Mouse (Mus musculus) stomach, embryonic 15.5 days (tissue): Measurements from ENCODE around the gene Akt1. TPM values are rescaled to one million over a fixed set of nuclear protein-coding genes. Genes with fewer than 3 reads are reported as not detected.

Experiments used
- ATAC-seq: fragments of 200-750 bp; cut with Nextera tagmentation; 2 replicates; pipeline ENCODE4 v1.8.0; 2017; ENCODE audit warnings: low read depth, moderate number of reproducible peaks, moderate TSS enrichment; ENCODE audit not compliant: insufficient read depth, low FRiP score
- H3K27ac ChIP-seq: fragments of 300-500 bp; sonication (generic); 2 replicates; pipeline ENCODE4 v1.5.1; 2015; ENCODE audit warnings: mild to moderate bottlenecking, inconsistent platforms
- H3K27me3 ChIP-seq: fragments of 300-500 bp; sonication (generic); replicated peaks from 2 replicates; pipeline ENCODE4 v1.6.1; 2015; ENCODE audit warnings: inconsistent platforms
- H3K36me3 ChIP-seq: fragments of 300-500 bp; sonication (generic); 2 replicates; pipeline ENCODE4 v1.6.1; 2015; ENCODE audit warnings: inconsistent platforms
- H3K4me1 ChIP-seq: fragments of 300-500 bp; sonication (generic); 2 replicates; pipeline ENCODE4 v1.6.1; 2015; ENCODE audit warnings: inconsistent platforms
- H3K4me2 ChIP-seq: fragments of 300-500 bp; sonication (generic); 2 replicates; pipeline ENCODE4 v1.6.1; 2015; ENCODE audit warnings: mild to moderate bottlenecking, inconsistent platforms
- H3K4me3 ChIP-seq: fragments of 300-500 bp; sonication (generic); replicated peaks from 2 replicates; pipeline ENCODE4 v1.5.1; 2015; ENCODE audit warnings: inconsistent platforms
- H3K9ac ChIP-seq: fragments of 300-500 bp; sonication (generic); 2 replicates; pipeline ENCODE4 v1.6.1; 2015; ENCODE audit warnings: inconsistent platforms
- H3K9me3 ChIP-seq: fragments of 300-500 bp; sonication (generic); 2 replicates; pipeline ENCODE4 v1.6.1; 2016; ENCODE audit warnings: inconsistent platforms
- WGBS: fragments of 180-500 bp; shearing (Covaris S2); methylation state at CpG from one replicate; pipeline ENCODE4 v1.1.7; 2015; 5-methylcytosine and 5-hydroxymethylcytosine counted together
- polyA plus RNA-seq: library from polyadenylated mRNA; unstranded; fragments of >200 nt; fragmentation: Nextera tagmentation; extraction: Ambion mirVana; gene quantifications from 2 replicates; pipeline ENCODE4 v1.2.1, GENCODE M21; 2015

Gene Akt1
- polyA plus RNA-seq, 1 experiment from 2014 or later: 161 TPM

DNA sequence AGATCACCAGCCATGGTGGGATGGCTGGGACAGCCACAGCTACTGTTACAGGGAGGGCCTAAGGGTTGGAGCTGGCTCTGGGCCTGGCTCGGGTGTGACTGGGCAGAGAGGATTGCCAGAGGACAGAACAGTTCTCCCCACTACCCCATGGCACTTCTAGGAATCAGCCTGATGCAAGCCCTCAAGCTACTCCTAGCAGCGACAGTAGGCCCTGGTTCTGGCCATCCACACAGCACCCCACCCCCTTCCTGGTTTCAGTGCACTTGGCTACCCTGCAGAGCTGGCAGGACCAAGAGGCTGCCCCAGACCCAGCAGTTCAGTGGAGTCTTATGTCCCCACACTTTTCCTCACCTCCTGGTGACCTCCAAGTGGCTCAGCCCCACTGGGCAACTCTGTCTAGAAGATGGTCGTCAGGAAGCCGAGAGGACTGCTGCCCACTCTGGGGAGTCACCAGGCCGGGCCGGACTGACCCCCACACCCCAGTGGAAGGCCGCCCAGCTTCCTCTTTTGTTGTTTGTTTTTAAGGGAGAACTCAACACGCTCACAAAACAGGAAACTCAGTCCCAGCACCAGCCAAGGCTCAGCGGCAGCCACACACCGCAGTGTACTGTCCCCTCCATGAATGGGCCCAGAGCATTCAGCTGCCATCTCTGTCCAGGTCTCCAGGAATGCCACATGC is 6.9 kb downstream of the Akt1 start:
- H3K9ac ChIP-seq: no peak overlapping the region

DNA sequence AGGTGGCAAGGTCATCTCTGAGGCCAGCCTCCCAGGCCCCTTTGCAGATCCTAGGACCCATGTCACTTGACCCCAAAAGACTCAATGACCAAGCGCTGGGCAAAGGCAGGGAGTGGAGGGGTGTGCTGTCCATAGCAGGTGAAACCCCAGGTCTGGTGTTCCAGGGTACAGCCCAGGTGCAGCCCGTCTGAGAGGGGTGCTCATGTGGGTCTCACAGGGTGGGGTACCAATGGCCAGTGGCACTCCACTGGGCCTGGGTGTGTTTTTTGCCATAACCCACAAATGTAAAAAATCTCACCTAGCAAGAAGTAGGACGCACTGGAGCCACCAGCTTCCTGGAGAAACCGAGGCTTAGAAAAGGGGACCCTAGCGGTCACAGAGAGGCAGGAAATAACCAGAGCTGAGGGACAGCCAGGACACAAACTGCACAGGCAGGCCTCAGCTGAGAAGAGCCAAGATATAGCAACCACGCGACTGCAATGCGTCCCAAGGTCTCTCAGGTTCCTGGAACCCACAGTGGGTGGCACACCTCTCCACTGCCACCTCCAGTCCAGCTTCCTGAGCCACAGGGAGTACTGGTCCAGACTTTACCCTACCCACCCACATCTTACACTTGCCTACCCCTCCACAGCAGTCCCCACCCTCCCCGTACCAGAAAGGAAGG is 8.7 kb downstream of the Akt1 start:
- peaks cover 56% of the 10 kb centered on the region for H3K36me3 ChIP-seq
- H3K4me2 ChIP-seq: no peak overlapping the region
- H3K4me1 ChIP-seq: peaks cover 98% of the 10 kb centered on the region
- peak overlapping the region; percentile 7; the same call in 1 of the 2 replicates for H3K9ac ChIP-seq
- no peaks in the 10 kb centered on the region for H3K27me3 ChIP-seq
- no peaks in the 10 kb centered on the region for H3K9me3 ChIP-seq
- no peak for ATAC-seq
- H3K4me3 ChIP-seq: no peak overlapping the region
- peak overlapping the region; percentile 70; the same call in 1 of the 2 replicates for H3K27ac ChIP-seq
- 81% methylated on average over 9 of the region's 9 CpGs for WGBS

More for the DNA sequence above, 6.9 kb downstream of the Akt1 start:
- ATAC-seq: no peak
- H3K36me3 ChIP-seq: peaks cover 49% of the 10 kb centered on the region
- no peak overlapping the region for H3K4me2 ChIP-seq
- H3K4me3 ChIP-seq: no peak overlapping the region
- 68% methylated on average over 10 of the region's 10 CpGs for WGBS
- H3K4me1 ChIP-seq: peaks cover 98% of the 10 kb centered on the region
- H3K27me3 ChIP-seq: no peaks in the 10 kb centered on the region
- H3K27ac ChIP-seq: peak overlapping the region; percentile 40; the same call in 1 of the 2 replicates
- H3K9me3 ChIP-seq: no peaks in the 10 kb centered on the region

DNA sequence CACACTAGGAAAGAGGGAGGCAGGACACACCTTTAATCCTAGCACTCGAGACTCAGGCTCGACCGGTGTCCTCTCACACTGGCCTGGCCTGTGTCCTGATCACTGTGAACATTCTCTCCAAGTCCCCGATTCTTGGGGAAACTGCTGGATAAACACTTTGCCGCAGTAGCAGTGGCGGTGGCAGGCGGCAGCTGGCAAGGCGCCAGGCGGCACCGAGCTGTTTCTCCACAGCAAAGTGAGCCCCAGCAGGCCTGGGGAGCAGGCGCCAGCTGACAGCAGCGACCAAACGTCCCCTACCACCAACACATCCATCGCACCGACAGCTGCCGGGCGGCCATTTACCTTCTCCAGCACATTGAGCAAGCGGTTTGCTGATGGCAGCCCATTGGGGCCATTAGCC is 9.2 kb downstream of the Akt1 start:
- 38% methylated on average over 18 of the region's 18 CpGs for WGBS
- peaks cover 99% of the 10 kb centered on the region for H3K4me1 ChIP-seq
- no peak overlapping the region for H3K4me2 ChIP-seq
- 0 out of 2 replicates have a peak overlapping the region, but pooled peaks have one; percentile 7 for H3K9ac ChIP-seq
- H3K27me3 ChIP-seq: no peaks in the 10 kb centered on the region
- no peak overlapping the region for H3K4me3 ChIP-seq
- peak overlapping the region; percentile 70 for H3K27ac ChIP-seq
- ATAC-seq: no peak
- H3K36me3 ChIP-seq: peaks cover 50% of the 10 kb centered on the region
- no peaks in the 10 kb centered on the region for H3K9me3 ChIP-seq

DNA sequence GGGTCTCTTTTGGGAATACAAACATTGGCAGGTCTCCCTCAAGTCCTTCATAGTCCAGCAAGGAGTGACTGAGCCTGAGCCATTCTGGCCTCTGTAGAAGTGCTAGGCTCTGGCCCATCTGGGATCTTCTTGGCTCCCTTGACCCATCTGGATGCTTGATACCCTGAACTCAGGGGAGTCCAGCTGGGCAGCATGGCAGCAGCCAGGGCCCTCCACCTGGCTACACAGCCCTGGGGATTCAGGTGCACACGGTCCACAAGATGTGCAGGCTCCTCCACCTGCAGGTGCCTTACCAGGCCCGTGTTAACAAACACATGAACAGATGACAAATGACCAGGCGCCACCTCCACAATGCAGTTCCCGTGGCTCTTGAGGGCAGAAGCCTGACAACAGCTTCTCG is 10.0 kb downstream of the Akt1 start:
- Histone ChIP-seq H3K4me3 (no peak overlapping the region), H3K4me2 (no peak overlapping the region), H3K4me1 (peaks cover 97% of the 10 kb centered on the region), H3K9me3 (no peaks in the 10 kb centered on the region), H3K9ac (no peak overlapping the region), H3K27me3 (no peaks in the 10 kb centered on the region), H3K36me3 (peaks cover 45% of the 10 kb centered on the region), H3K27ac (peak overlapping the region; percentile 70)
- ATAC-seq: no peak
- WGBS: 35% methylated on average over 5 of the region's 5 CpGs

DNA sequence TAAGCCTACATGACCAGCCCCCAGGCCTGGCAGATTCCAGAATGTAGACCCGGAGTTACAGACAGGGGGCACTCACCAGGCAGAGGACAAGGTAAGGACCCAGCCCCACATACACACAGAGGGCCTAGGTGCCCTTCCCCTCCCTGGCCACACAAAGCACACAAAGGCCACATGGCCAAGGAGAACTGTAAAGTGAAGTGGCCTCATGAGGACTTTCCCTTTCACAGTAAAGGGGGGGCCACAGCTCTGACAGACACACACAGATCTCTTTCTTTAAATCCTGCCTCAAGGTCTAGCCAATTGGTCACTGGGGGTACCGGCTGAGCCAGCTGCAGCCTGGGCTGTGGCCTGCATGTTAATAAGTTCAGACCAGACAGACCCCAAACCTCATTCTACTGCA is 10.6 kb downstream of the Akt1 start:
- peak overlapping the region; percentile 90 for H3K27ac ChIP-seq
- no peaks in the 10 kb centered on the region for H3K9me3 ChIP-seq
- H3K9ac ChIP-seq: no peak overlapping the region
- 43% methylated on average over 2 of the region's 2 CpGs for WGBS
- no peaks in the 10 kb centered on the region for H3K27me3 ChIP-seq
- no peak for ATAC-seq
- no peak overlapping the region for H3K4me3 ChIP-seq
- no peak overlapping the region for H3K4me2 ChIP-seq
- peaks cover 92% of the 10 kb centered on the region for H3K4me1 ChIP-seq
- H3K36me3 ChIP-seq: peaks cover 45% of the 10 kb centered on the region

DNA sequence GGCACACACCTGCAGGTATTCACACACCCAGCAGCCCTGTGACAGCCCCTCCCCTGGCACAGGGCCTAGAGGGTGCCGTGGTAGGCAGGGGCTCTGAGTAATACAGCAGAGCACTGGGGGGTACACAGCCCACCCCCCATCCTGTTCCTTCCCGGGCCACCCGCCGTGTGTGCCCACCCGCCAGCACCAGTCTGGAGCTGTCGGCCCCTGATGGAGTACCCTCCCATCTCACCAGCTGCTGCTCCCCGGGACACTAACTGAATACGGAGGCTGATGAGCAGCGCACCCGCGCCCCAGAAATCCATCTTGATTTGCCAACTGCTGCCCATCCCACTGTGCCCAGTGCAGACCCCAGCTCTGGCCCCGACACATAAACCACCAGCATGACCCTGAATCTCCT is 11.0 kb downstream of the Akt1 start:
- 73% methylated on average over 12 of the region's 12 CpGs for WGBS
- H3K36me3 ChIP-seq: peaks cover 45% of the 10 kb centered on the region
- no peaks in the 10 kb centered on the region for H3K9me3 ChIP-seq
- peaks cover 92% of the 10 kb centered on the region for H3K4me1 ChIP-seq
- H3K4me3 ChIP-seq: no peak overlapping the region
- no peaks in the 10 kb centered on the region for H3K27me3 ChIP-seq
- no peak overlapping the region for H3K9ac ChIP-seq
- ATAC-seq: no peak; the same call in 1 of the 2 replicates
- H3K27ac ChIP-seq: peak overlapping the region; percentile 90
- no peak overlapping the region for H3K4me2 ChIP-seq

DNA sequence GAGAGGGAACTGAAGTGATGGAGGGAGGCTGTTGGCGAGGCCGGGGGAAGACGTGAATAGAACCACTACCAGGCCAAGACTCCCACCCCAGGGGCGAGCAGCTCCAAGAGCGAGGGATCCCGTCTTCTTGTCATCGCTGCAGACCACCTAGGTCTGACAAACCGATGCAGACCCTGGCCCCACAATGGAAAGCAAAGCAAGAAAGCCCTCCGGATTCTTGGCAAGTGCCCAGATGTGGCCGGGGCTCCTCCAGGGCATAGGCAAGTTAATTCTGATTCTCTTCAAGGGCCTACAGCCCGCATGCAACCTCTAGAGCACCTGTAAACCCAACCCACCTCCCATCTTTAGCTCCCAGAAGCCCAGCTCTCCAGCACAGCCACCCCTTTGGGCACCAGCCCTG is 11.4 kb downstream of the Akt1 start:
- Histone ChIP-seq H3K4me3 (no peak overlapping the region), H3K36me3 (peaks cover 45% of the 10 kb centered on the region), H3K9me3 (no peaks in the 10 kb centered on the region), H3K27ac (peak overlapping the region; percentile 90), H3K4me1 (peaks cover 88% of the 10 kb centered on the region), H3K4me2 (no peak overlapping the region), H3K27me3 (no peaks in the 10 kb centered on the region), H3K9ac (no peak overlapping the region)
- no peak for ATAC-seq
- WGBS: 72% methylated on average over 11 of the region's 11 CpGs

DNA sequence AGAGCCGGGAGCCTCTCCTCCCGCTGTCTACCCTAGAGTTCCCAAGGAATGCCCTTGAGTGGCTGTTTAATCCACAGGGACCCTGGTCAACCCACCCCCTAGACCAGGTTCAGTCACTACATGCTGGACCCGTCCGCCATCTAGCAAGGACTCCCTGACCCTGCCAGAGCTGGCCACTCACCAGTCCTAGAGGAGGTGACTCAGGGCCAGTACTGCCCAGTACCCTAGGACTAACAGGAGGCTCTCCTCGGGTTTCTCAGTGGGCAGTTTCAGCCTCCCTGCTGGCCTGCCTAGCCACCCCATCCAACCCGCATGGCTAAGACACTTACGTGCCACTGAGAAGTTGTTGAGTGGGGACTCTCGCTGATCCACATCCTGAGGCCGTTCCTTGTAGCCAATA is 12.8 kb downstream of the Akt1 start:
- H3K9ac ChIP-seq: no peak overlapping the region
- H3K9me3 ChIP-seq: no peaks in the 10 kb centered on the region
- H3K4me2 ChIP-seq: peak overlapping the region; percentile 39; the same call in 1 of the 2 replicates
- peaks cover 74% of the 10 kb centered on the region for H3K4me1 ChIP-seq
- no peak overlapping the region for H3K4me3 ChIP-seq
- H3K27ac ChIP-seq: peak overlapping the region; percentile 90
- H3K36me3 ChIP-seq: peaks cover 47% of the 10 kb centered on the region
- 75% methylated on average over 9 of the region's 9 CpGs for WGBS
- ATAC-seq: no peak
- H3K27me3 ChIP-seq: no peaks in the 10 kb centered on the region

DNA sequence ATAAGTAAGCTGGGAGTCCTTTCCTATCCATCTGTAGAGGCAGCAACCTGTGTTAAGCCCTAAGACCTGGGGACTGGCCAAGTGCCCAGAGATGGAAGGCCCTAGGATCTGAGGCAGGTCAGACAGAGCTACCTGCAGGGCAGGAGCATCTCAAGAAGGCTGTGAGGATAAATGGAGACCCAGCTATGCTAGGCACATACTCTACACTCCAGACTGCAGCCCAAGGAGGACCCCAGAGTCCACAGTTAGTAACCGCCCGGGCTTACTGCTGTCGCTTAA is 13.4 kb downstream of the Akt1 start:
- Histone ChIP-seq H3K4me1 (peaks cover 68% of the 10 kb centered on the region), H3K9me3 (no peaks in the 10 kb centered on the region), H3K4me3 (no peak overlapping the region), H3K27ac (peak overlapping the region; percentile 90), H3K27me3 (no peaks in the 10 kb centered on the region), H3K36me3 (peaks cover 52% of the 10 kb centered on the region), H3K4me2 (peak overlapping the region; percentile 39), H3K9ac (no peak overlapping the region)
- no peak for ATAC-seq
- 73% methylated on average over 3 of the region's 3 CpGs for WGBS

DNA sequence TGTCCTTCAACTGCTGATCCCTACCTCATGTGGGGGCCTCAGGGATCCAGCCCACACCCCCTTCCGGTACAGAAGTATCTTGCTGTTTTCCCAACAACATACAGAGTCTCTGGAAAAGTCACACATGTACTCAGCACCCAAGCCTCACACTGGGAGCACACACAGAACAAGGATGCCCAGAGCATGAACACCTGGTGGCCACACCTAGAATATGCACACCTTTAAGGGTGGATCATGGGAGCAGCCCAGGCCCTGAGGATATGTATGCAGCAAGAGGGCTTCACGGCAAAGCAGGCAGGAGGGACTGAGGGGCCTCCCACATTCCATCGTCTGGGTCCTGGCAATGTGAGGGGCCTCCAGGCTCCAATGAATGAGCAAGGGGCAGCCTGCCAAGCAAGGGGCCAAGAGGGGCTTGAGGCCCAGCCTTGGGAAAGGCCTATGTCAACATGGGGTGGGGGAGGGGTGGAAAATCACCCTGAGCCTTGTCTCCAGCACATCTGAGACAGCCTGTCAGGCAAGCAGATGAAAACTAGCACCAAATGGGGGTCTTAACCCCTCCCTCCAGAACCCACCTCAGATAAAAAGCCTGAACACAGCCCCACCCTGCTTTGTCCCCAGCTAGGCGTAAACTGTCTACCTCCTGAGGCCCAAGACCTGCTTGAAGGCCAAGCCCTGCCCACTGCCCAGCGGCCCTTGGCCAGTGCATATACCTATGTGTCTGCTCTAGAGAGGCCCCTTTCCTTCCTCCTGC is 13.9 kb downstream of the Akt1 start:
- WGBS: 21% methylated on average over 5 of the region's 5 CpGs
- peaks cover 63% of the 10 kb centered on the region for H3K4me1 ChIP-seq

DNA sequence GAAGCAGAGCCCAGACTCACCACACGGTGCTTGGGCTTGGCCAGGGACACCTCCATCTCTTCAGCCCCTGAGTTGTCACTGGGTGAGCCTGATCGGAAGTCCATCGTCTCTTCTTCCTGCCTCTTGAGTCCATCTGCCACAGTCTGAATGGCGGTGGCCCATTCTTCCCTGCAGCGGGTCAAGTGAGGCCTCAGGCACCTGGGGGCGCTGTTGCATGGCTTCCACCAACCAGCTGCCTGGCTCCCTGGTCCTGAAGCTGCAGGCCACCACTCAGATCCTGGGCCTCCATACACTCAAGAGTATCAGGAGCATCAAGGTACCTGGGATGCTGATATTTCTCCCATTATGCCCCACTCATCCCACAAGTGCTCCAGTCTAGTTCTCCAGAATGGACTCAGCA is 15.6 kb downstream of the Akt1 start:
- H3K36me3 ChIP-seq: peaks cover 71% of the 10 kb centered on the region

More for the DNA sequence above, 13.9 kb downstream of the Akt1 start:
- Histone ChIP-seq H3K9me3 (no peaks in the 10 kb centered on the region), H3K27ac (peak overlapping the region; percentile 90), H3K27me3 (no peaks in the 10 kb centered on the region), H3K36me3 (peaks cover 57% of the 10 kb centered on the region), H3K4me3 (no peak overlapping the region), H3K9ac (no peak overlapping the region), H3K4me2 (peak overlapping the region; percentile 39)
- ATAC-seq: peak; percentile 77

DNA sequence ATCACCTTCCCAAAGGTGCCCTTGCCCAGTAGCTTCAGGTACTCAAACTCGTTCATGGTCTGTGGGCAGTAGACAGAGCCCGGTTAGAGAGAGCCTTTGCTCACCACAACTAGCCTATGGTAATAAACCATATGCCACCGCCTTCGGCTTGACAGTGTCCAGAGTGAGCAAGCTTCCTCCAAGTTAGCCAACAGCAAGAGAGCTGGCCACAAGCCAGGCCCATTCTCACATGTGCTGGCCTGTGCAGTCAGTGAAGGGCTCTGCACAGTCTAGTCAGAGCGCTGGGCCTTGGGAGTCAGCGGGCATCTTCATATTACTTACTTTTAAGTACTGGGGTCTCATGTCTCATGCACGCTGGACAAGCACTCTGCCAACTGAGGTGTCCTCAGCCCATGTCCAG is 16.1 kb downstream of the Akt1 start:
- peaks cover 52% of the 10 kb centered on the region for H3K4me1 ChIP-seq
- H3K4me2 ChIP-seq: no peak overlapping the region
- H3K9ac ChIP-seq: no peak overlapping the region
- no peak for ATAC-seq
- H3K27ac ChIP-seq: no peak overlapping the region
- WGBS: 89% methylated on average over 7 of the region's 7 CpGs
- no peak overlapping the region for H3K4me3 ChIP-seq
- H3K27me3 ChIP-seq: no peaks in the 10 kb centered on the region
- H3K36me3 ChIP-seq: peaks cover 76% of the 10 kb centered on the region
- H3K9me3 ChIP-seq: no peaks in the 10 kb centered on the region

More for the DNA sequence above, 15.6 kb downstream of the Akt1 start:
- no peak overlapping the region for H3K27ac ChIP-seq
- H3K9me3 ChIP-seq: no peaks in the 10 kb centered on the region
- H3K9ac ChIP-seq: no peak overlapping the region
- ATAC-seq: no peak
- H3K4me1 ChIP-seq: peaks cover 54% of the 10 kb centered on the region
- no peak overlapping the region for H3K4me3 ChIP-seq
- H3K4me2 ChIP-seq: no peak overlapping the region
- WGBS: 83% methylated on average over 6 of the region's 6 CpGs
- H3K27me3 ChIP-seq: no peaks in the 10 kb centered on the region
